Mouse (Mus musculus) CH12.LX (cell line): ENCODE measurements at regions not wholly inside any gene's neighbourhood (a gene's known extent, or its start where the extent isn't known, plus 50 kb on each side); places are given as distances from the start of the nearest gene placed in this dataset.

Experiments
- CTCF ChIP-seq, 2 experiments: IDR thresholded peaks in 1 of 2; conservative IDR thresholded peaks in 1 of 2; 2 replicates each; pipeline ENCODE4 v1.5.1; 2011 to 2012; ENCODE audit warnings: low read depth in 2 of 2, low read length in 2 of 2, improper control_type of control experiment in 1 of 2, inconsistent platforms in 1 of 2, mild to moderate bottlenecking in 1 of 2, moderate library complexity in 1 of 2
- ELF1 ChIP-seq: IDR thresholded peaks from 2 replicates; pipeline ENCODE4 v1.6.1; 2014; ENCODE audit warnings: low read depth, mild to moderate bottlenecking, inconsistent platforms, low read length, improper control_type of control experiment
- MEF2A ChIP-seq: IDR thresholded peaks from 2 replicates; pipeline ENCODE4 v1.6.1; 2014; ENCODE audit warnings: low read depth, mild to moderate bottlenecking, inconsistent platforms, low read length, improper control_type of control experiment, borderline replicate concordance
- POLR2A ChIP-seq: IDR thresholded peaks from 2 replicates; pipeline ENCODE4 v1.6.1; 2011; ENCODE audit warnings: low read depth, mild to moderate bottlenecking, improper control_type of control experiment, low read length
- POLR2AphosphoS2 ChIP-seq: IDR thresholded peaks from 2 replicates; pipeline ENCODE4 v1.6.1; 2011; ENCODE audit warnings: low read depth, low read length, improper control_type of control experiment
- SMC3 ChIP-seq: IDR thresholded peaks from 2 replicates; pipeline ENCODE4 v1.6.1; 2011; ENCODE audit warnings: low read depth, low read length, improper control_type of control experiment
- TBP ChIP-seq: conservative IDR thresholded peaks from 2 replicates; pipeline ENCODE4 v1.6.1; 2011; ENCODE audit warnings: low read depth, low read length, improper control_type of control experiment

GRCm38 (mm10) chr13:43733061-43733460 is 51.5 kb upstream of the Cd83 start:
- TF ChIP-seq CTCF (conservative IDR thresholded peaks at IDR 0.05 in 1 of 2, IDR thresholded peaks at IDR 0.05 in 1 of 2; ENCODE audit: low read depth in 2 of 2, low read length in 2 of 2): no peak
- TF ChIP-seq POLR2A: no peak
- TF ChIP-seq POLR2AphosphoS2: no peak
- no peak for TF ChIP-seq ELF1
- no peak for TF ChIP-seq TBP
- no peak for TF ChIP-seq MEF2A
- TF ChIP-seq SMC3: no peak
